8 mouse cellular contexts compared by ENCODE assay signal in genomic region chr17:3557331-3558311, GRCm38 (mm10). TPM values are rescaled to one million over a fixed set of nuclear protein-coding genes. Genes with fewer than 3 reads are reported as not detected.
DNase-seq lines count a peak whose midpoint lies in the region; ATAC-seq lines count a peak whose summit lies in the region.

TSS of gene Tfb1m (minus strand) at chr17:3557781.

- 0 out of 2 replicates have a peak, but pooled peaks cover 4% of the 10 kb centered on the region for H3K36me3 ChIP-seq in hindbrain, embryonic 12.5 days

- H3K4me2 ChIP-seq in hindbrain, embryonic 12.5 days (replicated peaks): peak within 1 kb of the TSS; percentile 67

- peaks cover 8% of the 10 kb centered on the region; the same call in 1 of the 2 replicates for H3K4me1 ChIP-seq in hindbrain, embryonic 12.5 days

- peak within 1 kb of the TSS; percentile 83 for H3K27ac ChIP-seq in hindbrain, embryonic 12.5 days

- H3K27me3 ChIP-seq in hindbrain, embryonic 12.5 days: no peaks in the 10 kb centered on the region

- ATAC-seq in hindbrain, embryonic 12.5 days (ENCODE audit: low FRiP score): peak; percentile 100

- peak; percentile 99 for DNase-seq in NIH3T3 (ENCODE audit: low read depth)
- DNase-seq in cerebellum, postnatal 10 days: peak; percentile 98 to 99
- DNase-seq in frontal cortex, postnatal 10 days (ENCODE audit: low spot score in 2 of 2): peak; percentile 96 to 97
- DNase-seq in layer of hippocampus, postnatal 14 days (ENCODE audit: low spot score in 2 of 2): peak; percentile 99
- DNase-seq in lung, postnatal 14 days: peak; percentile 98
- peak; percentile 99 for DNase-seq in retina, adult 2 months (ENCODE audit: low read depth, low spot score)
- DNase-seq in thymus, postnatal 36 days: peak; percentile 96 to 97

- H3K4me3 ChIP-seq in hindbrain, embryonic 12.5 days: peak within 1 kb of the TSS; percentile 58

- WGBS in hindbrain, embryonic 12.5 days: under 1% methylated on average over 60 of the region's 60 CpGs

- no peaks in the 10 kb centered on the region for H3K9me3 ChIP-seq in hindbrain, embryonic 12.5 days (replicated peaks)

- peak within 1 kb of the TSS; percentile 57 for H3K9ac ChIP-seq in hindbrain, embryonic 12.5 days

RNA-seq across cellular contexts. Expression of gene Tfb1m, which starts in this region (rescaled TPM):
- polyA plus RNA-seq in hindbrain, embryonic 12.5 days (2016; fragmentation: Nextera tagmentation; extraction: Ambion mirVana): 15.7 and 16.1 TPM in 2 replicates
- 1 to 10 TPM; 5.4 to 6.4 TPM for total RNA-seq in layer of hippocampus, postnatal 14 days (2021)

Comparison
In these comparisons a context has a peak if more than half of its experiments do, and no peak if none do; other contexts are left out.
1. Peak in every context shown above with its lines: DNase-seq, ATAC-seq, H3K4me3 ChIP-seq and H3K27ac ChIP-seq.